Mouse (Mus musculus) mesoderm, embryonic 11.5 days (tissue): ENCODE measurements around the gene Zfp865.
"Not testable (repeated sequence)": the region's sequence is repeated elsewhere in the genome, so short reads cannot be mapped to it uniquely, and the experiment has no call there.

Experiments
- DNase-seq: peaks from one replicate; pipeline ENCODE4 v3.0.0-alpha.2; 2012; ENCODE audit warnings: low read depth, low spot score

Zfp865 gene

GRCm38 (mm10) chr7:5020000-5020681 is at the start of gene Zfp865, which contains the start of gene Ccdc106:
Gene Zfp865 (plus strand): TSS chr7:5020376.
Gene Ccdc106 (plus strand): TSS chr7:5020553.
- DNase-seq: peak; percentile 99

GRCm38 (mm10) chr7:4971068-4971467 is 49.1 kb upstream of the Zfp865 start, which contains the start of gene Sbk3:
Gene Sbk3 (minus strand): TSS chr7:4971168.
- DNase-seq: no peak

GRCm38 (mm10) chr7:4971710-4972109 is 48.5 kb upstream of the Zfp865 start:
- no peak for DNase-seq

DNA sequence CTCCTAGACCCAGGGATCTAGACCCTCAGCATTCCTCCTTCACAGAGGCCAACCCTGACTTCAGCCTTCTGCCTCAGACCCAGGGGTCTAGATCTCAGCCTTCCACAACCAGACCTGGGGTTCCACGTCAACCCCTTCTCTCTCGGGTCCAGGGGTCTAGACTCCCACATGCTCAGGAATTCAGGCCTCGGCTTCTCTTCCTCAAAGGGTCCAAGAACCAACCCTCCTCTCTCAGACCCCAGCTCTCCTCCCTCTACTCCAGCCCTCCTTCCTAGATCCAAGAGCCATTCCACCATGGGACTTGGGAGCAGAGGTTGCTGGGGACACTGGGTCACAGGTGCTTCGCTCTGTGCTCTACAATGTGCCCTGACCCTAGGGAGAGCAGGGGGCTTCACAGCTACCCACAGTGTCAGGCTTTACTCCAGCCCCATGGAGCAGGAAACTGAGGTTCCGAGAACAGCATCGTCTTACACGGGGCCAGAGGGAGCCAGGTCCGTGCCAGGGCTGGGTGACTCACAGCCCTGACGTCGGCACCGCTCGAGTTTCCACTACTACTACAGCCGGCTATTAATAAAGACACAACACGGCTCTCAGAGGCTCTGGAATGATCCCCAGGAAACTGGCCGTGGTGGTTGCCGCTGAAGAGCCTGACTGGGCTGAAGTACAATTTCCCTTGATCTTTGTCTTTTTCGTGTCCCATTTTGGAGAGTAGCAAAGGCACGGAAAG is 47.7 kb upstream of the Zfp865 start:
- DNase-seq: no peak

GRCm38 (mm10) chr7:4975455-4975854 is 44.7 kb upstream of the Zfp865 start:
- DNase-seq: no peak

DNA sequence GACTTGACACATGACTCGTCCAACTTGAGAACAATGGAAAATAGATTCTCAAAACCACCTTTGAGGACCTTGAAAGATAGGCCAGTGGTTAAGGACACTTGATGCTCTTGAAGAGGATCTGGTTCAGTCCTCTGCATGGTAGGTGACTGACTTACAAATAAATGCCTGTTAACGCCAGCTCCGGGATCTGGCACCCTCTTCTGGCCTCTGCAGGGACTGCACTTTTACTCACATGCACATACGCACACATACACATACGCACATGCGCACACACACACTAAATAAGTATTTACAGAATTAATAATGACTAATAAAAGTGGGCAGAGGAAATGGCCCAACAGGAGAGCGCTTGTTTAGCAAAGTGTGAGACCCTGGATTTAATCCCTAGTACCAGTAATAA is 43.3 kb upstream of the Zfp865 start:
- DNase-seq: no peak

- no peak for DNase-seq
Measured at GRCm38 (mm10) chr7:4988250-4988649, 31.9 kb upstream of the Zfp865 start.

- no peak for DNase-seq
Measured at GRCm38 (mm10) chr7:4993347-4993998, 26.7 kb upstream of the Zfp865 start.

DNA sequence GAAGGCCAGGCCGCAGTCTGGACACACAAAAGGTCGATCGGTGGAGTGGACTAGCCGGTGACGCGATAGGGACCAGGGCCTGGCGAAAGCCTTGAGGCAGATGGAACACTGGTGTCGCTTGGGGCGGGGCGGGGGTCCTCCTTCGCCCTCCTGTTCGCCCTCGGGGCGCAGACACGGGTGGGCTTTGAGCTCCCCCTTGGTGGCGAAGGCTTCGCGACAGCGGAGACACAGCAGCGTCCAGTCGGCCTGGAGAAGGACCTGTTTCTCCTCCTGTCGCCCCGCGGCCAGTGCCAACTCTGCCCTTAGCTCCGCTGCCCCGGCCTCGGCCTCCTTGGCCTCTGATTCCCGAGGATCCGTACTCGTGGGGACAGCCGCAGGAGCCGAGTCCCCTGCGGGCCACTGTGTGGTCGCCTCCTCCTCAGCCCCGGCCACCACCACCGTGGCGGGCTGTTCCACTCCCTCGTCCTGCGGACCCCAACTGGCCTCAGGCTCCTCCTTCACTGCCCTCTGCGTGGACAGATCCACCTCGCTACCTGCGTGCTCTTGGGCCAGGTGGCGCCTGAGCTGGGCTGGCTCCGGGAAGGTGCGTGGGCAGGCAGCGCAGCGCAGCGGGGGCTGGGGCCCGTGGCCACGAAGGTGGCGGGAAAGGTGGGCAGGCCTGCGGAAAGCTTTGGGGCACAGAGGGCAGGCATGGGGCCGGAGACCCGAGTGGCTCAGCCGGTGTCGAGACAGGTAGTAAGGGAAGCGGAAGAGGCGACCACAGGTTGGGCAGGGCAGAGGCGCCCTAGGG is 26.0 kb upstream of the Zfp865 start:
- DNase-seq: no peak

- peak; percentile 7 for DNase-seq
Measured at GRCm38 (mm10) chr7:4995268-4996002, 24.7 kb upstream of the Zfp865 start.

DNA sequence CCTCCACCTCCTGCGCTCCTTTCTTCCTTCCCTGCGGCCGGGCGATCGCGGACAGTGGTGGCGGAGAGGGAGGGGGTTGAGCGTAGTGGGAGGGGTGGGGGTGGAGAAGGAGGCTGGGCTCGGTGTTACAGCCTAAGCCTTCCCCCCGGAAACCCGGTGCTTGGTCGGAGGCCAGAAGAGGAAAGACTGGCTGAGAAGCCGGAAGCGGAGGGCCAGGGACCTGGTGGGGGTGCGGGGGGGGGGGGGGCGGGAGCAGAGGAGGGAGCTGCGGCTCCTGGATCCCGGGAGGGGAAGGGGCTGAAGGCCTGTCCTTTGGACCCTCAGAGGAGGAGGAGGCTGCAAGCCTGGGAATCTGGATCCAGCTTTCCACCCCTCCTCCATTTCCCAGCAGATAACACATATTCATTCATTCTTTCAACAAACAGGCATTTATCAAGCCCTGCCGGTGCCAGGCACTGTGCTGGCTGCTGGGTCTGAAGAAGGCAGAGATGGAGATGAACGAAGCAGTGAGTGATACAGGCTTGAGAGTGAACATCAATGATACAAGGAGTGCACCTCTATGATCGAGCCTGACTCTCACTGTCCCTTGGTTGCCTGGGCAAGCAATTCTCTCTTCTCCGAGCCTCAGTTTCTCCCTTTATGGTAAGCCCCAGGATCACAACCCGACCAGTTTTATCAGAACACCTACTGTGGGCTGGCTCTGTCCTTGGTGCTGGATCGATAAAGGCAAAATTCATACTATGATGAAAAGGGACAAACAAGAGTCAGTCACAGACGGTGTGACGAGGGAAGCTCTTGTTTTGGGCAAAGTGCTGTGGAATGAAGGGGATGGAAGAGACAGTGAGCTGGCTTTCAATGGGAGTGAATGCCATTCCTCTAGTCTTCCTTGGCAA is 23.9 kb upstream of the Zfp865 start, which contains the start of gene Zfp579:
TSS of gene Zfp579 (minus strand) at position 156 of the 893 bp plus-strand sequence.
- peak; percentile 95 for DNase-seq

DNA sequence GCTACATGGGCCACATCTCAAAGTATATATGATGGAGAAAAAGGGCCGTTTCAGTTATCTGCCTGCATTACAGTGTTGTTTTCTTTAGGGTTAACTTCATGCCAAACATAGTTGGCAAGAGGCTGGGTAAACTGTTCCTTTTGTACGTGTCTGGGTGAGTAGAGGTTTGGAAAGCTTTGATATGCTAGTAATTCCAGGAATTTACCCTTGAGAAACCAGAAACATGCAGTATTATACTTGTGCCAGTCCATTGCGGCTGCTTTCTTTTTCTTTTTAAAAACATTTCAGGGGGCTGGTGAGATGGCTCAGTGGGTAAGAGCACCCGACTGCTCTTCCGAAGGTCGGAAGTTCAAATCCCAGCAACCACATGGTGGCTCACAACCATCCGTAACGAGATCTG is 23.2 kb upstream of the Zfp865 start:
- DNase-seq: no peak

- DNase-seq: no peak
Measured at GRCm38 (mm10) chr7:4999876-5000275, 20.3 kb upstream of the Zfp865 start.

- not testable (repeated sequence) for DNase-seq
Measured at GRCm38 (mm10) chr7:5002876-5003275, 17.3 kb upstream of the Zfp865 start.

DNA sequence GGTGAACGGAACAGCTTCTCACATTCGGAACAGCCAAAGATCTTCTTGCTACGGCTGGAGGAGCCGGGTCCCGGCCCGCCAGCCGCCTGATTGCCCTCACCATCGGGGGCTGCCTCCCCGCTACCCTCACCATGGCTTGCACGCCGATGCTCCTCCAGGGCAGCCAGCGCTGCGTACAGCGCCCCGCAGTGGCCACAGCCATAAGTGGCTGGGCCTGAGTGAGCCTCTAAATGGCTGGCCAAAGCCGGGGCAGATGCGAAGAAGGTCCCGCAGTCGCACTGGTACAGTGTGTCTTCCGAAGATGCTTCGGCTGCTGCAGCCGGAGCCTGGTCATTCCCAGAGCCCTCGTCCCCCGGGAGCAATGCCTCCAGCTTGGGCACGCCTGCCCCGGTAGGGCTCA is 11.9 kb upstream of the Zfp865 start:
- no peak for DNase-seq

DNA sequence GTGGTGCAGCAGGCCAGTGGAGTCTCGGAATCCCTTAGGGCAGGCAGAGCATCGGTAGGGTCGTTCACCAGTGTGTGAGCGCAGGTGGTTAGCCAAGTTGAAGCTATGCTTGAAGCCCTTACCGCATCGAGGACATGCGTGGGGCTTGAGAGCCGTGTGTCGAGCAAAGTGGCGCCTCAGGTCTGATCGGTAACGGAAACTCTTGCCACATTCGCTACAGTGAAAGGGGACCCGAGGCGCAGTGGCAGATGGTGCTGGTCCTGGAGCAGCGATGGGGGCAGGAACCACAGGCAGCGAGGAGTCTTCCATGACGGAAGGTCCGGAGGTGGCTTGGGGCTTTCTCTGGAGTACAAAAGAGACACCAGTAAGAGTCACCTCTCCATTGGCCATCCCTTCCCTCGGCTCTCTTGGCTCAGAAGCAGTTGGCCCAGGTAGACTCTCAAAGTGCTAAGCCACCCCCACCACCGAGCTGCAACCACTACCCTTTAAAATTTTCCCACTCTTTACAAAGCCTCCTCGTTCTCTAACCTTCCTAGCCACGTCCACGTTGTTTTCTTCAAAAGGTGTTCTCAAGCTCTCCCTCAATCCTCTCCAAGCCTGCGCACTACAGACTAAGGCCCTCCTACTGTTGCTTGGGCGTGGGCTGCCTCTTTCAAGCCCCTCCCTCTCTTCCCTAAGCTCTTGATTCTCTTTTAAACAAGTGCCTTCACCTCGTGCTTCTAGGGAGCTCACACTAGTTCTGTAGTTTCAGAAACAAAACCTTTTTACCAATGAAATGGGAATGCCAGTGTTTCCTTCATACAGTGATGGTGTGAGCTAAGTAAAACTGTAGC is 7.3 kb upstream of the Zfp865 start:
- DNase-seq: no peak

- peak; percentile 98 for DNase-seq
Measured at GRCm38 (mm10) chr7:5014251-5015117, 5.7 kb upstream of the Zfp865 start, which contains the start of the genes Zfp524 and Fiz1. Gene Zfp524 (plus strand): TSS chr7:5014415. Gene Fiz1 (minus strand): TSS chr7:5014697.
